Mouse (Mus musculus) cerebellum, postnatal 36 days (tissue): ENCODE results near the gene Dcaf12.

Experiments
- DNase-seq, 2 experiments: peaks; one replicate each; pipeline ENCODE4 v3.0.0; 2021 to 2022; ENCODE audit warnings: mixed read lengths in 2 of 2

Gene Dcaf12

DNA sequence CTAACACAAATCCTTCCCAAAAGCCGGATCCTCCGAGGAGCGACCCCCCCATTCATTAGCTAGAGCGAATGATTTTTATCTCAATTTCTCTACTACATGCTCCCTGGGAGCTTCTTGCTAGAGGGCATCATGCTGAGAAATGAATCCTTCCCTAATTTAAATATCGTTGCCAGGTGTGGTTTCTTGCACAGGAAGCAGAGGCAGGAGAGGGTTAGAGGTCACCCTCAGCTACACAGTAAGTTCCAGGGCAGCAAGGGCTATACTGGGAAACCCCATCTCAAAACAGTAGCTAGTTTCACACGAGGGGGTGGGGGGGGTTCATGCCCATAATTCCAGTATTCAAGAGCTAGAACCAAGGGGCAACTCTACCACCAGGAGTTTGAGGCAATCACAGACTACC, 7.3 kb downstream of the Dcaf12 start:
- no peak for DNase-seq

DNA sequence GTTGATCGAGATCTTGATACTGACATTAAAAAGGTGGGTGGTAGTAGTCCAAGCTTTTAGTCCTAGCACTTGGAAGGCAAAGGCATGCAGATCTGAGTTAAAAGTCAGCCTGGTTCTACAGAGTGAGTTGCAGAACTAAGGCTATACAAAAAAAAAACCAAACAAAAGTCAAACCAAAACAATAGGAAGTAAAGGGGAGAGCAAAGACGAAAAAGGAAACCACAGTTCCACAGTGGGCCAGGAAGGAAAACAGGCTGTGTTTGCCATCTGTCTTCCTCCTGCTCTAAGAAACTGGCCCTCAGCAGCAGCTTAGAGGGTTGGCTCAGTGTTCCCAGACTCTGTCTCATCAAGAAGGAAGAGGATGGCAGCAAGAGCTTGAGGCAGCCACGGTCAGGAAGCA, 10.4 kb downstream of the Dcaf12 start:
- no peak for DNase-seq

DNA sequence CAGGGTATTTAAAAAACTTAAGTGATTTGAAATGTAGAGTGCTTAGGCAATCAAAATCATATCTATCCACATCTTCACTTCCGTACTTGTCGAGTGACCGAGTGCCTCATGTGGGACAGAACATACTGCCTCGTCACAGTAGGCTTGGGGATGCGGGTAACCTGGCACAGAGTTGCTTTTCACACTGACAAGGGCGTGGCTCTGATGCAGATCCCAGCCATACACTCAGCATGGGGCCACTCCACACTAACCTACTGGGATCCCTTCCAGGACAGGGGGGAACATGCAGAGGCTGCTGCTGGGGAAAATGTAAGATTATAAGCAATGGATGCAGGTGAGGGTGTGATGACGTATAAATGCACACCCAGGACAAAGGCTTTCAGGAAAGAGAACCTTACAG, 11.0 kb downstream of the Dcaf12 start:
- peak in 1 of 2 experiments; percentile 19 for DNase-seq

DNA sequence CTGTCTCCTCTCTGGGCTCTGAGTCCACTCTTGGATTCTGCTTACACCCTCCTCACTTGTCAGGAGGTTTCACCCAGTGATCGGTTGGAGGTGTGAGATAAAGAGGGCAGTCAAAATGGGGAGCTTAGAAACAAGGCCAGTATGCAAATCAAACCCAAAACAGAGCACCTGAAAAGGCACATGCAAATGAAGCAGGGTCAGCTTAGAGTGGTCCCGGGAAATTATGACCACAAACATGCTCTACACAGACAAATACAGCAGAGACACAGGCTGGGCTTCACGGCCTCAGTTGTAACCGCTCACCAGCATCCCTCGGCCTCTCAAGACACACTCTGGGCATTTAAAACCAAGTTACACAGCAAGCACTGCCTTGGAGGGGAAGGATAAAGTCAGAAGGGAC, 15.7 kb downstream of the Dcaf12 start:
- DNase-seq: no peak

DNA sequence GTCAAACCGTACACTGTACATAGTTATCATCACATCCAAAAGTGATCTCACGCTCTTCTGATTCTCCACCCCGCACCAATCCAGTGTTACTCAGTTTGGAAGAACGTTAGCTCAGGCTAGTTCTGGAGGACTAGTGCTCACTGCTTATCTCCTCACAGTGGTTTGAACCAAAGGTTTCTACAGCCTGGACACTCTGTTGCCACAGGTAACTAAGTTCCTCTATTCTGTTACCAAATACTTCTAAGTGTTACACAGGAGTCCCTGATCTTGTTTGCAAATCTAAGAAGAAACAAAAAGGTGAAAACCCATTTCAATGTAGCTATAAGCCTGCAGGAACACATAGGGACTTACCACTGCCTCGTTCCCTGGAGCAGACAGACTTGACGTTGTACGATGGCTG, 18.7 kb downstream of the Dcaf12 start:
- no peak for DNase-seq

DNA sequence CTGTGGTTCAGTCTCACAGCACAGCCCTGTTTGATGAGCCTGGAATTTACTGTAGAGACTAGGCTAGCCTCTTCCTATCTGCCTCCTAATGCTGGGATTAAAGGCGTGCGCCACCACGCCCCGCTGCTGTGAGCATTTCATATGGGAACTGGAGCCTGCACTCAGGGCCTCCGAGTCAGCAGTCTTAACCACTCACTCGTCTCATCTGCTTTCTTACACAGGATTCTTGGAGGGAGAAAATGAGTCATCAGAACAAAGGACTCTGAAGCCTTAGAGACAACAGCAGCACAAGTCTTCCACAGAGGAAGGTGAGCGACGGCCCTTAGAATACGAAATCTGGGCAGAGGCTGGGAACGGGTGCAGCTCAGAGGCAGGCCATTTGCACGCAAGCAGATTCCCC, 19.2 kb downstream of the Dcaf12 start:
- no peak for DNase-seq

DNA sequence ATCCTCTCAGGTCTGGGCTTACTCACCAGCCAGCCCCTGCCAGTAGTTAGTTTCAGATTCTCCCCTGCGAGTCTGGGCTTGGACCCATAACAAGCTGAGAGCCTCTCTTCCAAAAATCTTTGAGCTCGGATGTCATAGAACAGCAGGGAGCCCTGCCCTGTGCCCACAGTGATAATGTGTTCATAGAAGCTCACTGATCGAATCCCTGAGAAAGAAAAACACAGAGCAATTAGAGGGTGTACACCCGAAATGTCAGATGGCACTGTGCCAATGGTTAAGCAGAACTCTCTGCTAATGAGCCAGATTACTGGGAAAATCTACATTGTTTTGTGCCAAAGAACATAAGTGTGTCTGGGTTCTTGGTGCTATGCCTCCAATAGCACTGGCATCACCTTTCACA, 20.8 kb downstream of the Dcaf12 start:
- DNase-seq: peak in 1 of 2 experiments; percentile 16

DNA sequence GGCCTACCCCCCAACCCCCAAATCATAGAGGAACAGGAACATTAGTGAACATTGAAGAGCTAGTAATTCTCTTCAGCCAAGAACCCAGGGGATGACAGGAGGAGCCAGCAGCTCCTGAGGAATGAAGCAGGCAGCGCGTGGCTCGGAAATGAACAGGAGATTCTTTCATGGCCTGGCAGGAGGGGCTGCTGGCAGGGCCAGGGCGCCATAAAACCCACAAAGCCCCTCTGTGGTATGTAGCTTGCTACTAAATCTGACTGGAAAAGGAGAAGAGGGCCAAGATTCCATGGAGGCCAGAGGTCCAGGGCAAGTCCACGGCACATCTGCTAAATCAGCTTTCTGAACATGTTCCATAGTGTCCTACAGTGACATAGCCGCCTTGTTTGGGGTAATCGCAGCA, 24.9 kb downstream of the Dcaf12 start:
- DNase-seq: no peak

DNA sequence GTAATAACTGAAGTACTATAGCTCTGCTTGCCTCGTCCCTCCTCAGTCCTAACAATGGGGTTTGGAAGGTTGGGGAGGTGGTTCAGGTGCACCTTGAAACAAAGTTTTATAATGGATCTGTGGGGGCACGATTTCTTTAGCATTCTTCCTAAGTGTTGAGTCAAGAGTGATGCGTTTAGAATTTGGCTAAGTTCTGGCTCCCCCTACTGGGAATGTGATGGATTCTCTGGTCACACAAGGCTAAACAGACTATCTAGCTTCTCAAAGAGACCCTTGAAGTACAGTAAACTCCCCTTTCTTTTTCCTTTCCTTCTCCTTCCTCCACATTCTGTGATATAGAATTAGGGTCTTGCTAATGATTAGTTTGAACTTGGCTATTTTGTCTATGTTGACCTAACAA, 28.3 kb downstream of the Dcaf12 start:
- peak in 1 of 2 experiments; percentile 17 for DNase-seq

DNA sequence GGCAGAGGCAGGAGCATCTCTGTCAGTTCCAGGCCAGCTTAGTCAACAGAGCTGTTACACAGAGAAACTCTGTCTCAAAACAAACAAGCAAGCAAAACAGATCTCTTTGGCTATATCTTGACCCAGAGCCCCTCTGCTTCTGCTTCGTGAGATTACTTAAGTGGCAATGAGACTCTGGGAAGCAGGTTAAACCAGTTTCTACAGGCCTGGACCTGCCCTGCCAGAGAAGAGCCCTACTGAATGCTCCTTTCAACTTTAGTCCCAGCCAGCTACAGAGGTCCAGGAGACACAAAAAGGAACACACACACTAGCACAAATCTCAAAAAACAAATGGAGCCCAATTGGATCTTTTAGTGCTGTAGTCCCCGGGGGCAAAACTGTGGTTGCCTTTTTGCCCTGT, 30.6 kb downstream of the Dcaf12 start:
- DNase-seq: no peak

DNA sequence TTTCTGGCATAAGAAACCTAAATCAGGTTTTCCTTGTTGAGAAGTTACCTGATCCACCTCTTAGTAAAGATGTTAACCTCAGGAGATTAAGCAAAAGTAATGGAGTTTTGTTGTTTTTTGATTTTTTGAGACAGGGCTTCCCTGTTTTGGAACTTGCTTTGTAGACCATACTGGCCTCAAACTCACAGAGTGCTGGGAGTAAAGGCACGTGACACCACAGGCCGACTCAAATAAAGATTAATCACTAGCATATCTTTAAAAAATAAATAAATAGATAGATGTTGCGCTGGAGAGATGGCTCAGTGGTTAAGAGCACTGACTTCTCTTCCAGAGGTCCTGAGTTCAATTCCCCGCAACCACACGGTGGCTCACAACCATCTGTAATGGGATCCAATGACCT, 38.8 kb downstream of the Dcaf12 start:
- DNase-seq: no peak

DNA sequence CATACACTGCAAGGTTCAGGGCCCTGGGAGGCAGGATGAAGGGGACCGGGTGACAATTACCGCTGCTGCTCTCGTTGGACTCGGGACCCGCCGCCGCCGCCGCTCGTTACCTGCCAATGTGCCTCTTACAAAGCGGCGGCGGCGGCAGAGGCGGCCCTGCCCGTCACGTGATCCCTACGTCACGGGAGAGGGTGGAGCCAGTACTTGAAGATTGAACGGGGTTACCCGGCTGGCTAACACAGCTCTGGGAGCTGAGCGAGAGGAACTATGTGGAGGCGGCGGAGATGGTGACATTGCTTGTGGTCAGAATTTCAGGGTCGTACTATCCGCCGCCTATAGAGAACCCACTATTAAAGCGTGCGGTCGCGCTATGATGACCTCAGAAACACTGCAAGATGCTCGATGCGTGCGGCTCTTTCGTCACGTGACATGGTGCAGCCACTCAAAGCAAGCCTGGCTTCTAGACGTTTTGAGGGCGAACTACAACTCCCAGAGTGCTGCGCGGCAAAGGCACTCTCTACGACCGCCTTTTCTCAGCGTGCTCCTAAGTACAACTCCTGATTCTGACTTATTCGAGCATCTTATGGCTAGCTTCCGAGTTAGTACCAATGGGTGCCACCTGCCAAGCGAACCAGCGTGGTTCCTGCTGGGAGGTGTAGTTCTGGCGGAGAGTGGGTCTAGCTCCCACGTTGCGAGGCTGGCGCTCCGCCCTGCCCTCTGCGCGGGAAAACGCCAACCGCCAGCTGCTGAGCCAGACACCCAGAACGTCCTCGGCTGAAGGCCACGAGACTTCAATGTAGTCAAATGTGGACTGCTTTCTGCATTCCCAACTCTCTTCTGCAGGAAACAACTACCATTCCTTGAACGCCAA, 39.5 kb downstream of the Dcaf12 start, which contains the start of gene Ubap2:
TSS of gene Ubap2 (minus strand) at position 165 of the 871 bp plus-strand sequence.
- peak; percentile 95 to 99 for DNase-seq

DNA sequence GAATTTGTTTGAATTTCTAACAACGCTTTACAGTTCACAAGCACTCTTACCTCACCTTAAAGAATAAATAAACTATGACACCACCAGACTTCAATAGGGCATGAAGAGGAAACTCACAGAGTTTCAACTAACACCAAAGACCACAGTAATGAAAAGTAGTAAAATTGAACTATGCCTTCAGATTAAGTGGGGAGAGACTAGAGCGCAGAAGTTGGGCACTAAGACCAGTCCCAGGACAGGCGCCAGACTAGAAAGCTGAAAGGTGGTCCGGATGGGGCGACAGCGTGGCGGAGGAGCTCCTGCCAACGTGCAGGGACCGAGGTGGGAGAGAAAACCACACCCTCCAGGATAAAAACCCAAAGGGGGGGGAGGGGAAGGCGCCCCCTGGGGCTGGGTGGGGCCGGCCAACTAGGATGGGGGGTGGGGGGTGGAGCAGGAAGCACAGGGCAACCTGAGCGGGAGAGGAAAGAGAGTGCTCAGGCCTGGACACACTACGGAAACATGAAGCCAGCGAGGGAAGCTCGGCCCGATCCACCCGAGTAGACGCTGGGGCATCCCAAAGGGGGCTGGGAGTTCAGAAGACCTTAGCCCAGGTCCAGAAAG, 40.2 kb downstream of the Dcaf12 start:
- no peak for DNase-seq

DNA sequence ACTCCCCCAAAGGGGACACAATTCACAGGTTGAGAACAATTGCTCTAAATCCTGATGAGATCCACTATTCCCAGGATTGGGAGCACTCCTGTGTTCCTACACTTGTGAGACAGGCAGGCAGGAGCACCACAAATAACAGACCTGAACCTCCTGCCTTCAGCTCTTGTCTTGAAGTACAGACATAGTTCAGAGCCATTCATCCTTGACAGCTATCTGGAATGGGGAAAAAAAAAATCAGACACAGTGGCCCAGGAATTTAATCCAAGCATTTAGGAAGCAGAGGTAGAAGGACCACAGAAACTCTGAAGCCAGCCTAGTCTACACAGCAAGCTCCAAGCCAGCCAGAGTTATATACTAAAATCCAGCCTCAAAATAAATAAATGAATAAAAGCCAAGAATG, 46.6 kb downstream of the Dcaf12 start:
- DNase-seq: no peak

DNA sequence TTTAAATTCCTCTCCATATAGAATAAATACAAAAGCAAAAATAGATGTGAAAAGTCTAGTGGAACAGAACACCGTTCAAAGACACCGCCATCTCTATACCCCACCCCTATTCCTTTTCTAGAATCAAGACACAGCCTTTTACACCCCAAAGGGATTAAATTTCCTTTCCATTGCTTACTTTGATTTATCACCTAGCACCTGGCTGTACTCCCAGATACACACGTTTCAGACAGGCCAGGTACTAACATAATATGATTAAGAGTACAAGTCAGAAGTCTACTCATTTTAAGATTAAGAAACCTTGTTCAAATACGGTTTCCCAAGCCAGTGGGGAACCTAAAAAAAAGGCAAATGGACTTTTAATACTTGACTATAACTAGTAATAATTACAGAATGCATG, 48.3 kb downstream of the Dcaf12 start:
- DNase-seq: no peak

DNA sequence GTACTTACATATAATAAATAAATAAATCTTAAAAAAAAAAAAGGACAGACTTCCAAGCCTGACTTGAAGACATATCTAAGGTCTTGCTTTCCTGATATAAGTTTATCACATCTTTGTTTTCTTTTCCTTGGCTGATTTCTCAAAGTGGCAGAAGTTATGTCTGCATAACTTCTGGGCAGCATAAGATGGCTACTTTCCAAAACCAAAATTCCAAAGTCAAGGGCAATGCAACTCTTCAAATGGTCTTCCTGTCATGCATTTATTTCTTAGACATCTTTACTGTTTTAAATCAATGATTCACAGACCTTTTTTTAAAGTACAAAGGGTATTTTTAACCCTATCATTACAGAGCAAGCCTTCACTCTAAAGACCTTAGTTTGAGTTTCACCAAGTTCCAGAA, 54.0 kb downstream of the Dcaf12 start:
- no peak for DNase-seq

DNA sequence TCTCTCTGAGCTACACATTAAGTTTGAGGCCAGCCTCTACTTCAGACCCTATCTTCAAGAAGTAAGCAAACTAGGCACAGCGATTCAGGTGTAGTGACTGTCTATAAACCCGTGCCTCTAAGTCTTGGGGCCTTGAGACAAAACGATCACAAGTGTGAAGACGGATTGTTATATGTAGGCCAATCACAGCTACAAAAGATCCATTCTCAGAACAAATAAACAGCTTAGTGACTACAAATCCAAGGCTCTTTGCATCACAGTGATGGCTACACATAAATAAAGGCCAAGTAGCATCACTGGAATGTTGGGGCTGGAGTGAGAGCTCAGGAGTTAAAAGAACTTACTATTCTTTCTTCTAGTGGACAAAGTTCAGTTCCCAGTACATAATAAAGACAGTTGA, 55.7 kb downstream of the Dcaf12 start:
- DNase-seq: no peak

DNA sequence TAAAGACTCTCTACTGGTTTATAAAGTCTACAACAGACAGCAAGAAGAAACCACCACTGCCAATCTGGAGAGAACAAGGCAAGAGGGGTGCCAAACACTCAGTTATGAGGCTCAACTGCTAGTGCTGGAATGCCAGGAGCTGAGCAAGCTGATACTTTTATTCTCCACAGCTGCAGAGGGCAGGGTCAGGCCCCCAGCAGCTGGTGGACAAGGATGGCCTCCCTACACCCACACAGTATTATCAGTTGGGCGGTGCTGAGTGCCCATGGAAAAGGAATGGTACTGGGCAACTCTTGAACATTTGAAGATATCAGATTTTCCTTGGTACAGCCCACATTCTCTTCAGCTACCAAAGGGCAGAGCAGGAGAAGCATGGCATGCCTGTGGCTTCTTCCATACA, 56.9 kb downstream of the Dcaf12 start:
- no peak for DNase-seq

DNA sequence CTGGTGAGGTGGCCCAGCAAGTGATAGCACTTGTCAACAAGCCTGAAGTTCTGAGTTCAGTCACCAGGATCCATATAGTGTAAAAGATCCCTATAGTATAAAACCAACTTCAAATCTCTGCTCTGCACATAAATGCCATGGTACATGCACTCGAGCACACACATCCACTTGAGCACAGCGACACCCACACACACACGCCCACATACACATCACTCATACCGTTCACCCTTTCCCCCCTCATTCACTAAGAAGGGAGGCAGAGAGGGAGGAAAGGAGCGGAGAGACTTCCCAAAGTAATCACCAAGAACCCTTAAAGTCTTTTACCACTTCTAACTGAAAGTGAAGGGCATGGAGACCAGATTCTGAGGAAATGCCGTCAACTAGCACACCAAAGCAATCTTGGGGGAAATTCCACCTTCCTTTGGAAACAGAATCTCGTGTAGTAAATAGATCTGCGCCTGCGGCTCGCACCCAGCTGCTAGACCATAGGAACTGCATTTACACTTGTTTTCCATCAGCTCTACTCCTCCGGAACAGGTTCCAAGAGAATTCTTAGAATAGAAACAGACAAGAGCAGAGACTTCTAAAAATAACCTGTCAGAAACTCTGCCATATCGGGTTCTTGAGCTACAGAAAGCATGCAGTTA, 59.0 kb downstream of the Dcaf12 start:
- DNase-seq: peak in 1 of 2 experiments; percentile 8

DNA sequence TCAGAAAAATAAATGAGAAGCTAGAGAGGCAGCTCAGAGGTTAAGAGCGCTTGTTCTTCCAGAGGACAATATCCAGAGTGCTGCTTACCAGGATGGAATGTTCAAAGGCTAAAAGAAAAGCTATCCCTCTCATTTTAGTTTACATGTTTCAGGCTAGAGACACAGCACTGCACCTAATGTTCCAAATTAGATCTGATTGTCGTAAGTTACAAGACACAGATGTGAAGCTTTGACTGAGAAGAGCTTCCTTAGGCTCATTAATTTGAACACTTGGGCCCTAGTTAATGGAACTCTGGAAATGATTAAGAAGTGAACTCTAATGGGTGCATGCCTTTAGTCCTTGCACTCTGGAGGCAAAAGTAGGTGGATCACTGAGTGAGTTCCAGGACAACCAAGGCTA, 60.9 kb downstream of the Dcaf12 start:
- no peak for DNase-seq

DNA sequence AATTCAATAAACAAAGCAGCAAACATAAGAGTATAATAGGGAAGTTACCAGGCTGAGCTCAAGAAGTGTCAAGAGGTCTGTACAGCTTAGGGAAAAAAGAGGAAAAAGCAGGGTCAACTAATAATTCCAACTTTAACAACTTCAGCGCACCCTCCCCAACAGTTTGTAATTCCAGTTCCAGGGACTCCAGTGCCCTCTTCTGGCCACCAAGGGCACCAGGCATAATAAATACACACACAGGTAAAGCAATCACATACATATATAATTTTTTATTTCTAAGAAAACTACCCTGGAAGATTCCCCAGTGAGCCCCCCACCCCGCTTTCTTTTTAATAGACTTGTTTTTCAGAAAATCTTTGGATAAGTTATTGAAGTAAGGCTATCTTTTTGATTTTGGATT, 69.3 kb downstream of the Dcaf12 start:
- no peak for DNase-seq
